Mouse (Mus musculus) megakaryocyte, embryonic 14.5 days (primary cell): ENCODE measurements at regions not wholly inside any gene's neighbourhood (a gene's known extent, or its start where the extent isn't known, plus 50 kb on each side); places are given as distances from the start of the nearest gene placed in this dataset.

Experiments
- H3K27me3 ChIP-seq: replicated peaks from 2 replicates; pipeline ENCODE3; 2012; ENCODE audit warnings: inconsistent platforms
- H3K36me3 ChIP-seq: replicated peaks from 2 replicates; pipeline ENCODE3; 2012; ENCODE audit warnings: low read length, inconsistent platforms, mixed read lengths
- H3K4me1 ChIP-seq: 2 replicates; pipeline ENCODE4 v1.6.1; 2012; ENCODE audit warnings: inconsistent platforms
- H3K4me3 ChIP-seq: replicated peaks from 2 replicates; pipeline ENCODE3; 2012; ENCODE audit warnings: moderate library complexity, mild to moderate bottlenecking, inconsistent platforms
- H3K9me3 ChIP-seq: 2 replicates; pipeline ENCODE4 v1.6.1; 2012; ENCODE audit warnings: inconsistent platforms
- FLI1 ChIP-seq: IDR thresholded peaks from 2 replicates; pipeline ENCODE4 v1.6.1; 2012; ENCODE audit warnings: low read length, inconsistent platforms, mixed read lengths
- GATA1 ChIP-seq: IDR thresholded peaks from 3 replicates; pipeline ENCODE4 v1.6.1; 2012; ENCODE audit warnings: mixed read lengths, low read length, inconsistent platforms, borderline replicate concordance

- no peak overlapping the region for H3K4me3 ChIP-seq
- TF ChIP-seq GATA1: no peak
- no peak for TF ChIP-seq FLI1
- peaks cover 29% of the 10 kb centered on the region for H3K9me3 ChIP-seq
- H3K27me3 ChIP-seq: peaks cover 65% of the 10 kb centered on the region
- no peaks in the 10 kb centered on the region for H3K36me3 ChIP-seq
- peaks cover 30% of the 10 kb centered on the region for H3K4me1 ChIP-seq
Observed at GRCm38 (mm10) chr3:107826241-107826760, 50.7 kb upstream of the Eps8l3 start.

- Histone ChIP-seq H3K36me3 (no peaks in the 10 kb centered on the region), H3K9me3 (peaks cover 29% of the 10 kb centered on the region), H3K4me1 (peaks cover 30% of the 10 kb centered on the region), H3K4me3 (no peak overlapping the region), H3K27me3 (peaks cover 57% of the 10 kb centered on the region)
- no peak for TF ChIP-seq GATA1
- TF ChIP-seq FLI1: no peak
Observed at GRCm38 (mm10) chr3:107825468-107825867, 51.6 kb upstream of the Eps8l3 start.

- Histone ChIP-seq H3K4me1 (peaks cover 30% of the 10 kb centered on the region), H3K4me3 (no peak overlapping the region)
Observed at GRCm38 (mm10) chr3:107824378-107824777, 52.7 kb upstream of the Eps8l3 start.

GRCm38 (mm10) chr3:107823655-107824266, 53.3 kb upstream of the Eps8l3 start:
- H3K4me1 ChIP-seq: peaks cover 36% of the 10 kb centered on the region
- no peak for TF ChIP-seq GATA1
- TF ChIP-seq FLI1: no peak

More at GRCm38 (mm10) chr3:107824378-107824777, 52.7 kb upstream of the Eps8l3 start:
- TF ChIP-seq GATA1: no peak
- no peak for TF ChIP-seq FLI1
- Histone ChIP-seq H3K36me3 (no peaks in the 10 kb centered on the region), H3K27me3 (peaks cover 51% of the 10 kb centered on the region), H3K9me3 (peaks cover 29% of the 10 kb centered on the region)

GRCm38 (mm10) chr3:107823177-107823576, 53.9 kb upstream of the Eps8l3 start:
- H3K36me3 ChIP-seq: no peaks in the 10 kb centered on the region

More at GRCm38 (mm10) chr3:107823655-107824266, 53.3 kb upstream of the Eps8l3 start:
- no peaks in the 10 kb centered on the region for H3K36me3 ChIP-seq
- peaks cover 52% of the 10 kb centered on the region for H3K27me3 ChIP-seq
- H3K9me3 ChIP-seq: peaks cover 29% of the 10 kb centered on the region
- peak overlapping the region; percentile 54 for H3K4me3 ChIP-seq

GRCm38 (mm10) chr3:107822499-107822898, 54.5 kb upstream of the Eps8l3 start:
- TF ChIP-seq FLI1 (no peak), GATA1 (no peak)
- H3K4me3 ChIP-seq: no peak overlapping the region
- H3K9me3 ChIP-seq: peaks cover 29% of the 10 kb centered on the region
- H3K4me1 ChIP-seq: peaks cover 37% of the 10 kb centered on the region
- H3K27me3 ChIP-seq: peaks cover 51% of the 10 kb centered on the region
- no peaks in the 10 kb centered on the region for H3K36me3 ChIP-seq

More at GRCm38 (mm10) chr3:107823177-107823576, 53.9 kb upstream of the Eps8l3 start:
- Histone ChIP-seq H3K4me1 (peaks cover 36% of the 10 kb centered on the region), H3K27me3 (peaks cover 52% of the 10 kb centered on the region), H3K4me3 (no peak overlapping the region), H3K9me3 (peaks cover 29% of the 10 kb centered on the region)
- TF ChIP-seq GATA1: no peak
- no peak for TF ChIP-seq FLI1

- Histone ChIP-seq H3K4me1 (peaks cover 37% of the 10 kb centered on the region), H3K9me3 (peaks cover 29% of the 10 kb centered on the region), H3K36me3 (no peaks in the 10 kb centered on the region), H3K27me3 (peaks cover 49% of the 10 kb centered on the region), H3K4me3 (no peak overlapping the region)
- TF ChIP-seq FLI1 (no peak), GATA1 (no peak)
Observed at GRCm38 (mm10) chr3:107821952-107822351, 55.1 kb upstream of the Eps8l3 start.

GRCm38 (mm10) chr3:107819622-107820021, 57.4 kb upstream of the Eps8l3 start:
- H3K27me3 ChIP-seq: peaks cover 43% of the 10 kb centered on the region
- TF ChIP-seq GATA1: no peak
- no peak for TF ChIP-seq FLI1
- H3K9me3 ChIP-seq: peaks cover 20% of the 10 kb centered on the region
- H3K36me3 ChIP-seq: no peaks in the 10 kb centered on the region
- H3K4me1 ChIP-seq: peaks cover 37% of the 10 kb centered on the region
- no peak overlapping the region for H3K4me3 ChIP-seq

GRCm38 (mm10) chr3:107818616-107819495, 58.2 kb upstream of the Eps8l3 start:
- peaks cover 13% of the 10 kb centered on the region for H3K9me3 ChIP-seq
- no peaks in the 10 kb centered on the region for H3K36me3 ChIP-seq
- TF ChIP-seq GATA1 (no peak), FLI1 (no peak)
- H3K27me3 ChIP-seq: peaks cover 41% of the 10 kb centered on the region
- H3K4me3 ChIP-seq: peak overlapping the region; percentile 71
- peaks cover 32% of the 10 kb centered on the region for H3K4me1 ChIP-seq
